Mouse (Mus musculus): ENCODE results near the gene Gm3173.
"Not testable (repeated sequence)": the region's sequence is repeated elsewhere in the genome, so short reads cannot be mapped to it uniquely, and the experiment has no call there.

- not testable (repeated sequence) for TF ChIP-seq CTCF (IDR thresholded peaks at IDR 0.05; ENCODE audit: borderline replicate concordance, extremely low read depth, insufficient read depth, insufficient read length); POLR2A (IDR thresholded peaks at IDR 0.05; ENCODE audit: borderline replicate concordance, extremely low read depth, insufficient read depth, insufficient read length, poor library complexity, severe bottlenecking)
Measured at GRCm38 (mm10) chr14:4400115-4400789, 30.5 kb upstream of the Gm3173 start.
